Mouse (Mus musculus): ENCODE measurements around the gene Nsmce4a. TPM values are rescaled to one million over a fixed set of nuclear protein-coding genes. Genes with fewer than 3 reads are reported as not detected.

The Nsmce4a gene
- 69.1 and 74.9 TPM in 2 replicates for polyA plus RNA-seq (2012; rRNA removed)

DNA sequence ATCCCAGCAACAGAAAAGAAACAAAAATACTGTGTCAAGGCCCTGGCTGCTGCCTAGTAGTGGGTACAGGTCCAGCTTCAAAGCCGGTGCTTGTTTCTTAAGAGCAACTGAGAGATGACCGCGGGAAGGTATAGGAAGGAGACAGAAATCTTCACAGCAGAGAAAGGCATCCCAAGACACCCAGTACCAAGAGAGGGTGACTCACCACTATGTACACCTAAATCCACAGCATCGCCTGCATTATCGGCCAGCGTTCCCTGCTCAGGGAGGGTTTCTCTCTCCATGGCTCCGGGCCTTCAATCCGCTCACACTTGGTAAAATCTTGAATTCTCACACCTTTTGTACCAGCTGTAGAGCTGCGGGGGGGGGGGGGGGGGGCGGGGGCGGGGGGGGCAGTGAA is at the start of gene Nsmce4a:
Nsmce4a (minus strand) TSS at position 298 of the 400 bp plus-strand sequence.
- H3K27me3 ChIP-seq (ENCODE audit: control insufficient read depth, insufficient read depth, low read length): no peaks in the 10 kb centered on the region
- TF ChIP-seq POLR2A (IDR thresholded peaks at IDR 0.05; ENCODE audit: borderline replicate concordance, insufficient read depth, low read length) (no peak), CTCF (IDR thresholded peaks at IDR 0.05; ENCODE audit: borderline replicate concordance, insufficient read depth, low read depth, low read length) (no peak)
- no peak for DNase-seq
- H3K27ac ChIP-seq (ENCODE audit: insufficient read depth, low read length): no peak within 1 kb of the TSS
- H3K4me1 ChIP-seq (ENCODE audit: control insufficient read depth, insufficient read depth, low read length): peaks cover 7% of the 10 kb centered on the region
- WGBS: 71% methylated on average over 11 of the region's 11 CpGs
- no peak within 1 kb of the TSS for H3K4me3 ChIP-seq (replicated peaks; ENCODE audit: insufficient read depth, low read depth, low read length)

DNA sequence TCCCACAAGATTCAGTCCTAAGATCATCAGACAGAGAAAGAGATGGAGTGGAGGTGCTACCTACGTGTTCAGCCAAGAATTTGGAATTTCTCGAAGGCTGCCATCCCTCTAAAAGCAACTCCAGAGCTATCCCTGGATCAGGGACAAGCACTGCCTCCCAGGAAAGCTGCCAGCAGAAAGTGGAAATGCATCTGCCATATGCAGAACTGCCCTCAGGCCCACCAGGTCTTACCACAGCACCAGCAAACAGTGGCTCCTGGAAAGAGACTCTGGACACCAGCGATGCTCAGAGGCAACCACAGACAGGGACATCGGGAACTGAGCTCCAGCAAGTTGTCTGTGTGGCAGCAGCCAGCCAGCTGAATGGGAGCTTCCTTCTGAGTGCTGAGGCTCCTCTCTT is 49.4 kb upstream of the Nsmce4a start:
- peaks cover 12% of the 10 kb centered on the region; the same call in 1 of the 2 replicates for H3K4me1 ChIP-seq (ENCODE audit: control insufficient read depth, insufficient read depth, low read length)
- H3K27ac ChIP-seq (ENCODE audit: insufficient read depth, low read length): no peak overlapping the region
- no peak for DNase-seq
- H3K27me3 ChIP-seq (ENCODE audit: control insufficient read depth, insufficient read depth, low read length): no peaks in the 10 kb centered on the region
- no peak overlapping the region for H3K4me3 ChIP-seq (replicated peaks; ENCODE audit: insufficient read depth, low read depth, low read length)
- no peak for TF ChIP-seq CTCF (IDR thresholded peaks at IDR 0.05; ENCODE audit: borderline replicate concordance, insufficient read depth, low read depth, low read length)
- TF ChIP-seq POLR2A (IDR thresholded peaks at IDR 0.05; ENCODE audit: borderline replicate concordance, insufficient read depth, low read length): no peak
- WGBS: 51% methylated on average over 4 of the region's 4 CpGs

DNA sequence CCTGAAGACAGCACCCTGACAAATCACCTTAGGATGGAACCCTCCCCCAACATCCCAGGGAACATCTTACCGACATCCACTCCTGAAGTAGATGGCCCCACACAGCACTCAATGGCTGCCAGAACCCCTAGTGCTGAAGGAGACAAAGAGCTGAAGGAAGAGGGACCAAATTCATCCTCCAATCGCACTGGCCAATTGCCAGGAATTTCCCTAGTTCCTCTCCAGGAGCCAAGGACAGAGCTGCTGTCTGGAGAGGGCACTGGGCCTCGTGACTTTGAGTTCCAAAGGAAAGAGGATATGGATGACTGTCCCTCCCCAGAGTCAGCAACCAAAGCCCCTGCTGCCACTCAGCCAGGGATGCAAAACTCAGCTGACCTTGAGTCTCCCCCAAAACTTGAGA is 49.0 kb upstream of the Nsmce4a start:
- no peak for DNase-seq
- Histone ChIP-seq H3K27ac (ENCODE audit: insufficient read depth, low read length) (no peak overlapping the region), H3K4me1 (ENCODE audit: control insufficient read depth, insufficient read depth, low read length) (peaks cover 12% of the 10 kb centered on the region; the same call in 1 of the 2 replicates), H3K27me3 (ENCODE audit: control insufficient read depth, insufficient read depth, low read length) (no peaks in the 10 kb centered on the region), H3K4me3 (replicated peaks; ENCODE audit: insufficient read depth, low read depth, low read length) (no peak overlapping the region)
- TF ChIP-seq CTCF (IDR thresholded peaks at IDR 0.05; ENCODE audit: borderline replicate concordance, insufficient read depth, low read depth, low read length) (no peak), POLR2A (IDR thresholded peaks at IDR 0.05; ENCODE audit: borderline replicate concordance, insufficient read depth, low read length) (no peak)
- WGBS: 50% methylated on average over 3 of the region's 3 CpGs

DNA sequence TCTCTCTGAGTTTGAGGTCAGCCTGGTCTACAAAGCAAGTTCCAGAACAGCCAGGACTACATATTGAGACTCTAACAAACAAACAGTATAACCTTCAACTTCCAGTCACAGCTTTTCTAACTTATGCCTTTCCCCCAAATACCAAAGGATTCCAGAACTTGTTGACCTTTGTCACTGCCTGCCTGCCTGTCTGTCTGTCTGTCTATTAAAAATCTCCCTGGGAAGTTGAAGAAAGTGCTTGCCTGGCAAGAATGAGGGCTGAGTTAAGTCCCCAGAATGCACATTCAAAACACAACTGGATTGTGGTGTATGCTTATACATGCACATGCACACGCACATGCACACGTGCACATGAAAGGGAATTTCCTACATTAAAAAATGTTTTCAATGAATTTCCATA is 48.1 kb upstream of the Nsmce4a start:
- Histone ChIP-seq H3K27ac (ENCODE audit: insufficient read depth, low read length) (no peak overlapping the region), H3K27me3 (ENCODE audit: control insufficient read depth, insufficient read depth, low read length) (no peaks in the 10 kb centered on the region), H3K4me3 (replicated peaks; ENCODE audit: insufficient read depth, low read depth, low read length) (no peak overlapping the region), H3K4me1 (ENCODE audit: control insufficient read depth, insufficient read depth, low read length) (peaks cover 12% of the 10 kb centered on the region; the same call in 1 of the 2 replicates)
- DNase-seq: no peak
- TF ChIP-seq CTCF (IDR thresholded peaks at IDR 0.05; ENCODE audit: borderline replicate concordance, insufficient read depth, low read depth, low read length): no peak
- TF ChIP-seq POLR2A (IDR thresholded peaks at IDR 0.05; ENCODE audit: borderline replicate concordance, insufficient read depth, low read length): no peak
- 92% methylated on average over 2 of the region's 2 CpGs for WGBS

GRCm38 (mm10) chr7:130617591-130617990 is 44.7 kb upstream of the Nsmce4a start:
- WGBS: 92% methylated on average over 3 of the region's 3 CpGs
- TF ChIP-seq CTCF (IDR thresholded peaks at IDR 0.05; ENCODE audit: borderline replicate concordance, insufficient read depth, low read depth, low read length): no peak
- no peak for TF ChIP-seq POLR2A (IDR thresholded peaks at IDR 0.05; ENCODE audit: borderline replicate concordance, insufficient read depth, low read length)
- no peak for DNase-seq

GRCm38 (mm10) chr7:130613973-130614372 is 41.1 kb upstream of the Nsmce4a start:
- no peak overlapping the region for H3K4me3 ChIP-seq (replicated peaks; ENCODE audit: insufficient read depth, low read depth, low read length)
- no peak overlapping the region for H3K27ac ChIP-seq (ENCODE audit: insufficient read depth, low read length)
- no peak for TF ChIP-seq CTCF (IDR thresholded peaks at IDR 0.05; ENCODE audit: borderline replicate concordance, insufficient read depth, low read depth, low read length)
- TF ChIP-seq POLR2A (IDR thresholded peaks at IDR 0.05; ENCODE audit: borderline replicate concordance, insufficient read depth, low read length): no peak
- 39% methylated on average over 4 of the region's 4 CpGs for WGBS
- no peak for DNase-seq
- H3K27me3 ChIP-seq (ENCODE audit: control insufficient read depth, insufficient read depth, low read length): no peaks in the 10 kb centered on the region
- H3K4me1 ChIP-seq (ENCODE audit: control insufficient read depth, insufficient read depth, low read length): no peaks in the 10 kb centered on the region

More at GRCm38 (mm10) chr7:130617591-130617990, 44.7 kb upstream of the Nsmce4a start:
- Histone ChIP-seq H3K4me1 (ENCODE audit: control insufficient read depth, insufficient read depth, low read length) (no peaks in the 10 kb centered on the region), H3K27ac (ENCODE audit: insufficient read depth, low read length) (no peak overlapping the region), H3K27me3 (ENCODE audit: control insufficient read depth, insufficient read depth, low read length) (no peaks in the 10 kb centered on the region), H3K4me3 (replicated peaks; ENCODE audit: insufficient read depth, low read depth, low read length) (no peak overlapping the region)

DNA sequence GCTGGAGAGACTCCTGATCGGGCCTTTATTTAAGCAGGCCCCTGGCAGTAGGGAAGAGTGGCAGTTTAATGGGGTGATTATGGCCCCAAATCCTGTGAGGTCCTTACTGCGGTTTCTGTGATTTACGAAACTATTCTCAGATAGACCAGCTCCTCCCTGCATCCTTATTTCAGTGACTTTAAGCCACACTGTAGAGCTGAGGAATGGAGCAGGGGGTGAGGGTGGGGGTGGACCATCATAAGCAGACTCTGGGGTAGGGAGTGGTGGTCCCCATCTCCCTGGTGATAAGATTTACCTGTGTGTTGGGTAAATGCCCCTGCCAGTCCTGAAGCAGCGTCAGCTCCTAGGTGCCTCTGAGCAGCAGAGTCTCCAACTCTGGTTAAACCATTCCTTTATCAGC is 34.0 kb upstream of the Nsmce4a start:
- TF ChIP-seq POLR2A (IDR thresholded peaks at IDR 0.05; ENCODE audit: borderline replicate concordance, insufficient read depth, low read length): no peak
- TF ChIP-seq CTCF (IDR thresholded peaks at IDR 0.05; ENCODE audit: borderline replicate concordance, insufficient read depth, low read depth, low read length): no peak
- 91% methylated on average over 4 of the region's 4 CpGs for WGBS
- no peak overlapping the region for H3K4me3 ChIP-seq (replicated peaks; ENCODE audit: insufficient read depth, low read depth, low read length)

GRCm38 (mm10) chr7:130605111-130605510 is 32.2 kb upstream of the Nsmce4a start:
- Histone ChIP-seq H3K4me1 (ENCODE audit: control insufficient read depth, insufficient read depth, low read length) (no peaks in the 10 kb centered on the region), H3K4me3 (replicated peaks; ENCODE audit: insufficient read depth, low read depth, low read length) (no peak overlapping the region), H3K27me3 (ENCODE audit: control insufficient read depth, insufficient read depth, low read length) (no peaks in the 10 kb centered on the region), H3K27ac (ENCODE audit: insufficient read depth, low read length) (no peak overlapping the region)
- TF ChIP-seq POLR2A (IDR thresholded peaks at IDR 0.05; ENCODE audit: borderline replicate concordance, insufficient read depth, low read length) (no peak), CTCF (IDR thresholded peaks at IDR 0.05; ENCODE audit: borderline replicate concordance, insufficient read depth, low read depth, low read length) (peak; percentile 62; the same call in 1 of the 2 replicates)
- no peak for DNase-seq
- 41% methylated on average over 6 of the region's 6 CpGs for WGBS

More for the DNA sequence above, 34.0 kb upstream of the Nsmce4a start:
- DNase-seq: no peak
- H3K4me1 ChIP-seq (ENCODE audit: control insufficient read depth, insufficient read depth, low read length): no peaks in the 10 kb centered on the region
- H3K27ac ChIP-seq (ENCODE audit: insufficient read depth, low read length): no peak overlapping the region
- H3K27me3 ChIP-seq (ENCODE audit: control insufficient read depth, insufficient read depth, low read length): no peaks in the 10 kb centered on the region

Data from cerebellum, adult 2 months (tissue).